Comparison of ENCODE assay signal across 40 mouse cellular contexts in genomic region chr10:118178735-118179151, GRCm38 (mm10). TPM values are rescaled to one million over a fixed set of nuclear protein-coding genes. Genes with fewer than 3 reads are reported as not detected.
DNase-seq lines count a peak whose midpoint lies in the region; ATAC-seq and TF ChIP-seq lines count a peak whose summit lies in the region.
"Had no signal": no experiment of that assay in that cellular context is flagged by ENCODE, and none has a peak within 500 bp of the region (broad histone marks: within the 10 kb centered on the region; RNA-seq: fewer than 3 reads in every experiment).

No protein-coding gene starts in this region.

- no peaks in the 10 kb centered on the region for H3K4me1 ChIP-seq in lung, embryonic 14.5 days (ENCODE audit: insufficient read depth)
- 0 out of 2 replicates have a peak, but pooled peaks cover 3% of the 10 kb centered on the region for H3K4me1 ChIP-seq in liver, embryonic 12.5 days
- H3K4me1 ChIP-seq: embryonic facial prominence, embryonic 10.5 days; embryonic facial prominence, embryonic 15.5 days; forebrain, embryonic 12.5 days; limb, embryonic 10.5 days; limb, embryonic 15.5 days; midbrain, embryonic 13.5 days; neural tube, embryonic 15.5 days had no signal

- H3K9ac ChIP-seq in lung, embryonic 14.5 days, result no peak overlapping the region
- H3K9ac ChIP-seq in liver, embryonic 12.5 days, result no peak overlapping the region
- H3K9ac ChIP-seq: embryonic facial prominence, embryonic 15.5 days; forebrain, embryonic 12.5 days; forebrain, postnatal 0 days; hindbrain, embryonic 14.5 days; limb, embryonic 15.5 days; liver, embryonic 14.5 days; midbrain, embryonic 13.5 days; neural tube, embryonic 15.5 days had no signal

- H3K36me3 ChIP-seq in lung, embryonic 14.5 days (ENCODE audit: insufficient read depth), result no peaks in the 10 kb centered on the region
- H3K36me3 ChIP-seq in liver, embryonic 12.5 days, result no peaks in the 10 kb centered on the region
- H3K36me3 ChIP-seq: embryonic facial prominence, embryonic 10.5 days; embryonic facial prominence, embryonic 15.5 days; forebrain, embryonic 12.5 days; G1E; limb, embryonic 10.5 days; limb, embryonic 15.5 days; midbrain, embryonic 13.5 days; neural tube, embryonic 15.5 days had no signal

- H3K4me3 ChIP-seq in lung, embryonic 14.5 days (ENCODE audit: low read depth, low read length), result no peak overlapping the region
- no peak overlapping the region for H3K4me3 ChIP-seq in liver, embryonic 12.5 days
- H3K4me3 ChIP-seq: embryonic facial prominence, embryonic 10.5 days; embryonic facial prominence, embryonic 15.5 days; forebrain, embryonic 12.5 days; layer of hippocampus, adult 2 months; limb, embryonic 10.5 days; limb, embryonic 15.5 days; megakaryocyte, embryonic 14.5 days; midbrain, embryonic 13.5 days; neural tube, embryonic 15.5 days had no signal

- WGBS in lung, embryonic 14.5 days, result 78% methylated on average over 10 of the region's 10 CpGs
- 11% methylated on average over 10 of the region's 10 CpGs for WGBS in liver, embryonic 12.5 days (ENCODE audit: insufficient replicate concordance)

- H3K27ac ChIP-seq in lung, embryonic 14.5 days (ENCODE audit: low read depth), result no peak overlapping the region
- H3K27ac ChIP-seq in liver, embryonic 12.5 days, result no peak overlapping the region
- H3K27ac ChIP-seq: embryonic facial prominence, embryonic 10.5 days; embryonic facial prominence, embryonic 15.5 days; forebrain, embryonic 12.5 days; hindbrain, embryonic 14.5 days; layer of hippocampus, adult 2 months; limb, embryonic 10.5 days; limb, embryonic 15.5 days; liver, embryonic 14.5 days; midbrain, embryonic 13.5 days; neural tube, embryonic 15.5 days had no signal

- H3K27me3 ChIP-seq in lung, embryonic 14.5 days (ENCODE audit: insufficient read depth, low read length), result no peaks in the 10 kb centered on the region
- no peaks in the 10 kb centered on the region for H3K27me3 ChIP-seq in liver, embryonic 12.5 days (replicated peaks)
- H3K27me3 ChIP-seq: embryonic facial prominence, embryonic 15.5 days; forebrain, embryonic 12.5 days; limb, embryonic 15.5 days; midbrain, embryonic 13.5 days; neural tube, embryonic 15.5 days had no signal

- ATAC-seq in lung, embryonic 14.5 days (ENCODE audit: insufficient read depth), result no peak
- peak; percentile 94 for ATAC-seq in megakaryocyte progenitor cell, adult 5-6 weeks (replicated peaks; ENCODE audit: poor library complexity)
- no peak for ATAC-seq in liver, embryonic 12.5 days
- ATAC-seq: forebrain, postnatal 0 days; midbrain, embryonic 13.5 days had no signal

- peak; percentile 3 for DNase-seq in lung, embryonic 14.5 days
- no peak for DNase-seq in lung, postnatal 4 days
- peak; percentile 24 for DNase-seq in c-Kit-positive CD71-negative TER-119-negative erythroid progenitor cells, embryonic 14.5 days (ENCODE audit: low read depth)
- no peak for DNase-seq in spleen, postnatal 10 days (ENCODE audit: low spot score in 2 of 2)
- DNase-seq in adrenal gland, adult 8-10 months, result no peak
- DNase-seq: adrenal gland, postnatal 25 days; cerebellum, adult 18-20 months; cerebellum, postnatal 14 days; forebrain, postnatal 0 days; heart, postnatal 36 days; kidney, adult 11 months; kidney, postnatal 25 days; lung, adult 2 months; lung, postnatal 14 days; right cerebral cortex, postnatal 25 days; thymus, adult 18-20 months; thymus, postnatal 36 days had no signal

- H3K4me2 ChIP-seq in lung, embryonic 14.5 days, result no peak overlapping the region
- no peak overlapping the region for H3K4me2 ChIP-seq in liver, embryonic 12.5 days
- H3K4me2 ChIP-seq: embryonic facial prominence, embryonic 15.5 days; forebrain, embryonic 12.5 days; heart, embryonic 11.5 days; hindbrain, embryonic 14.5 days; limb, embryonic 15.5 days; midbrain, embryonic 13.5 days; neural tube, embryonic 15.5 days had no signal

- no peaks in the 10 kb centered on the region for H3K9me3 ChIP-seq in lung, embryonic 14.5 days (ENCODE audit: low read depth, low read length)
- no peaks in the 10 kb centered on the region for H3K9me3 ChIP-seq in liver, embryonic 12.5 days (replicated peaks)
- H3K9me3 ChIP-seq: embryonic facial prominence, embryonic 10.5 days; embryonic facial prominence, embryonic 15.5 days; forebrain, embryonic 12.5 days; G1E; limb, embryonic 10.5 days; limb, embryonic 15.5 days; midbrain, embryonic 13.5 days; neural tube, embryonic 15.5 days had no signal

- TF ChIP-seq CTCF in lung, embryonic 14.5 days (IDR thresholded peaks at IDR 0.05; ENCODE audit: low read depth), result no peak

RNA-seq across cellular contexts. Expression of gene Il22, which starts 26.0 kb away (rescaled TPM):
- polyA plus RNA-seq in lung, embryonic 14.5 days (2014; fragmentation: Nextera tagmentation; extraction: Ambion mirVana), result not detected in 2 replicates
- total RNA-seq in megakaryocyte progenitor cell, adult 5-6 weeks (2015), result not detected in 2 replicates
- total RNA-seq in megakaryocyte progenitor cell, adult 5-6 weeks (2017), result not detected in 2 replicates
- polyA plus RNA-seq in liver, embryonic 12.5 days (2016; fragmentation: Nextera tagmentation; extraction: Ambion mirVana), result not detected in 2 replicates
- total RNA-seq in adrenal gland, adult 8-10 months (2022), result not detected
- total RNA-seq: adrenal gland, postnatal 25 days; G1E; gastrocnemius, adult 8-10 months; gastrocnemius, postnatal 4 days; heart, postnatal 36 days; layer of hippocampus, adult 2 months; layer of hippocampus, postnatal 14 days; monocyte, adult 5-6 weeks had no signal
- polyA plus RNA-seq: C2C12; embryonic facial prominence, embryonic 10.5 days; embryonic facial prominence, embryonic 15.5 days; G1E; heart, embryonic 11.5 days; heart, embryonic 16.5 days; hindbrain, embryonic 14.5 days; kidney, embryonic 14.5 days; limb, embryonic 10.5 days; limb, embryonic 15.5 days; liver, embryonic 14.5 days; lung, adult 2 months; midbrain, embryonic 13.5 days; neural tube, embryonic 15.5 days; stomach, embryonic 16.5 days had no signal

RNA-seq across cellular contexts. Expression of gene Mdm1, which starts 37.1 kb away (rescaled TPM):
- polyA plus RNA-seq in lung, embryonic 14.5 days (2014; fragmentation: Nextera tagmentation; extraction: Ambion mirVana), result 38.0 and 40.3 TPM in 2 replicates
- total RNA-seq in megakaryocyte progenitor cell, adult 5-6 weeks (2015), result 10.2 and 13.4 TPM in 2 replicates
- 35.6 and 35.9 TPM in 2 replicates for total RNA-seq in megakaryocyte progenitor cell, adult 5-6 weeks (2017)
- polyA plus RNA-seq in liver, embryonic 12.5 days (2016; fragmentation: Nextera tagmentation; extraction: Ambion mirVana), result 17.9 and 19.6 TPM in 2 replicates
- total RNA-seq in adrenal gland, adult 8-10 months (2022), result 10 to 100 TPM; 11.6 to 15.6 (median 14.0) TPM

Comparison
In these comparisons a context has a peak if more than half of its experiments do, and no peak if none do; other contexts are left out.
1. DNase-seq: peak in lung, embryonic 14.5 days (single experiment) and c-Kit-positive CD71-negative TER-119-negative erythroid progenitor cells, embryonic 14.5 days (single experiment); none in lung, postnatal 4 days (0 of 2), spleen, postnatal 10 days (0 of 2) and adrenal gland, adult 8-10 months (single experiment).